Mouse (Mus musculus) stomach, embryonic 15.5 days (tissue): ENCODE measurements around the gene Tmem109. TPM values are rescaled to one million over a fixed set of nuclear protein-coding genes. Genes with fewer than 3 reads are reported as not detected.

Experiments
- ATAC-seq: fragments of 200-750 bp; cut with Nextera tagmentation; 2 replicates; pipeline ENCODE4 v1.8.0; 2017; ENCODE audit warnings: low read depth, moderate number of reproducible peaks, moderate TSS enrichment; ENCODE audit not compliant: insufficient read depth, low FRiP score
- H3K27ac ChIP-seq: fragments of 300-500 bp; sonication (generic); 2 replicates; pipeline ENCODE4 v1.5.1; 2015; ENCODE audit warnings: mild to moderate bottlenecking, inconsistent platforms
- H3K27me3 ChIP-seq: fragments of 300-500 bp; sonication (generic); replicated peaks from 2 replicates; pipeline ENCODE4 v1.6.1; 2015; ENCODE audit warnings: inconsistent platforms
- H3K36me3 ChIP-seq: fragments of 300-500 bp; sonication (generic); 2 replicates; pipeline ENCODE4 v1.6.1; 2015; ENCODE audit warnings: inconsistent platforms
- H3K4me1 ChIP-seq: fragments of 300-500 bp; sonication (generic); 2 replicates; pipeline ENCODE4 v1.6.1; 2015; ENCODE audit warnings: inconsistent platforms
- H3K4me2 ChIP-seq: fragments of 300-500 bp; sonication (generic); 2 replicates; pipeline ENCODE4 v1.6.1; 2015; ENCODE audit warnings: mild to moderate bottlenecking, inconsistent platforms
- H3K4me3 ChIP-seq: fragments of 300-500 bp; sonication (generic); replicated peaks from 2 replicates; pipeline ENCODE4 v1.5.1; 2015; ENCODE audit warnings: inconsistent platforms
- H3K9ac ChIP-seq: fragments of 300-500 bp; sonication (generic); 2 replicates; pipeline ENCODE4 v1.6.1; 2015; ENCODE audit warnings: inconsistent platforms
- H3K9me3 ChIP-seq: fragments of 300-500 bp; sonication (generic); 2 replicates; pipeline ENCODE4 v1.6.1; 2016; ENCODE audit warnings: inconsistent platforms
- WGBS: fragments of 180-500 bp; shearing (Covaris S2); methylation state at CpG from one replicate; pipeline ENCODE4 v1.1.7; 2015; 5-methylcytosine and 5-hydroxymethylcytosine counted together
- polyA plus RNA-seq: library from polyadenylated mRNA; unstranded; fragments of >200 nt; fragmentation: Nextera tagmentation; extraction: Ambion mirVana; gene quantifications from 2 replicates; pipeline ENCODE4 v1.2.1, GENCODE M21; 2015

Gene Tmem109
- polyA plus RNA-seq, result 112 and 118 TPM in 2 replicates

- H3K27me3 ChIP-seq, result no peaks in the 10 kb centered on the region
Measured at GRCm38 (mm10) chr19:10881426-10882154, at the start of gene Tmem109. Tmem109 (minus strand) TSS chr19:10882001.

GRCm38 (mm10) chr19:10930641-10931040, 48.8 kb upstream of the Tmem109 start:
- 71% methylated on average over 2 of the region's 2 CpGs for WGBS

More at GRCm38 (mm10) chr19:10881426-10882154, at the start of gene Tmem109:
- peak within 1 kb of the TSS; percentile 90 for H3K4me2 ChIP-seq
- H3K4me1 ChIP-seq, result peaks cover 26% of the 10 kb centered on the region; the same call in 1 of the 2 replicates
- peak; percentile 90 for ATAC-seq
- H3K27ac ChIP-seq, result peak within 1 kb of the TSS; percentile 94
- H3K9me3 ChIP-seq, result no peaks in the 10 kb centered on the region
- H3K36me3 ChIP-seq, result no peaks in the 10 kb centered on the region
- H3K4me3 ChIP-seq, result peak within 1 kb of the TSS; percentile 71
- peak within 1 kb of the TSS; percentile 44; the same call in 1 of the 2 replicates for H3K9ac ChIP-seq
- under 1% methylated on average over 49 of the region's 49 CpGs for WGBS

GRCm38 (mm10) chr19:10926666-10927065, 44.9 kb upstream of the Tmem109 start:
- Histone ChIP-seq H3K36me3 (no peaks in the 10 kb centered on the region), H3K9me3 (no peaks in the 10 kb centered on the region), H3K27me3 (no peaks in the 10 kb centered on the region), H3K4me3 (no peak overlapping the region), H3K9ac (no peak overlapping the region), H3K4me1 (no peaks in the 10 kb centered on the region; the same call in 1 of the 2 replicates), H3K27ac (no peak overlapping the region), H3K4me2 (no peak overlapping the region)
- 54% methylated on average over 4 of the region's 4 CpGs for WGBS
- ATAC-seq, result no peak

More at GRCm38 (mm10) chr19:10930641-10931040, 48.8 kb upstream of the Tmem109 start:
- no peak for ATAC-seq
- Histone ChIP-seq H3K4me3 (no peak overlapping the region), H3K4me1 (no peaks in the 10 kb centered on the region; the same call in 1 of the 2 replicates), H3K27ac (no peak overlapping the region), H3K9ac (no peak overlapping the region), H3K36me3 (no peaks in the 10 kb centered on the region), H3K4me2 (no peak overlapping the region), H3K9me3 (no peaks in the 10 kb centered on the region), H3K27me3 (no peaks in the 10 kb centered on the region)

GRCm38 (mm10) chr19:10926123-10926621, 44.4 kb upstream of the Tmem109 start:
- Histone ChIP-seq H3K36me3 (no peaks in the 10 kb centered on the region), H3K27ac (no peak overlapping the region), H3K4me2 (no peak overlapping the region), H3K4me3 (no peak overlapping the region), H3K9me3 (no peaks in the 10 kb centered on the region), H3K27me3 (no peaks in the 10 kb centered on the region), H3K4me1 (no peaks in the 10 kb centered on the region; the same call in 1 of the 2 replicates), H3K9ac (no peak overlapping the region)
- ATAC-seq, result no peak
- WGBS, result 51% methylated on average over 6 of the region's 6 CpGs

GRCm38 (mm10) chr19:10924220-10924619, 42.4 kb upstream of the Tmem109 start:
- 39% methylated on average over 4 of the region's 4 CpGs for WGBS
- Histone ChIP-seq H3K9me3 (no peaks in the 10 kb centered on the region), H3K9ac (no peak overlapping the region), H3K4me3 (no peak overlapping the region), H3K27ac (no peak overlapping the region), H3K4me1 (no peaks in the 10 kb centered on the region; the same call in 1 of the 2 replicates), H3K27me3 (no peaks in the 10 kb centered on the region), H3K4me2 (no peak overlapping the region), H3K36me3 (no peaks in the 10 kb centered on the region)
- no peak for ATAC-seq

GRCm38 (mm10) chr19:10921058-10921457, 39.3 kb upstream of the Tmem109 start:
- no peak for ATAC-seq
- WGBS, result 73% methylated on average over 3 of the region's 3 CpGs
- no peaks in the 10 kb centered on the region; the same call in 1 of the 2 replicates for H3K27me3 ChIP-seq

GRCm38 (mm10) chr19:10920532-10920931, 38.7 kb upstream of the Tmem109 start, which contains the start of gene Zp1:
Zp1 (minus strand) TSS chr19:10920632.
- no peaks in the 10 kb centered on the region for H3K9me3 ChIP-seq
- no peak within 1 kb of the TSS for H3K27ac ChIP-seq
- no peaks in the 10 kb centered on the region for H3K36me3 ChIP-seq
- ATAC-seq, result no peak
- 65% methylated on average over 2 of the region's 2 CpGs for WGBS
- H3K9ac ChIP-seq, result no peak within 1 kb of the TSS
- H3K4me1 ChIP-seq, result no peaks in the 10 kb centered on the region; the same call in 1 of the 2 replicates
- no peaks in the 10 kb centered on the region; the same call in 1 of the 2 replicates for H3K27me3 ChIP-seq
- no peak within 1 kb of the TSS for H3K4me3 ChIP-seq
- H3K4me2 ChIP-seq, result no peak within 1 kb of the TSS

More at GRCm38 (mm10) chr19:10921058-10921457, 39.3 kb upstream of the Tmem109 start:
- no peaks in the 10 kb centered on the region; the same call in 1 of the 2 replicates for H3K4me1 ChIP-seq
- no peaks in the 10 kb centered on the region for H3K9me3 ChIP-seq
- H3K4me3 ChIP-seq, result no peak overlapping the region
- no peaks in the 10 kb centered on the region for H3K36me3 ChIP-seq
- H3K4me2 ChIP-seq, result no peak overlapping the region
- H3K27ac ChIP-seq, result no peak overlapping the region
- no peak overlapping the region for H3K9ac ChIP-seq

- Histone ChIP-seq H3K4me1 (no peaks in the 10 kb centered on the region; the same call in 1 of the 2 replicates), H3K4me3 (no peak overlapping the region), H3K27me3 (no peaks in the 10 kb centered on the region; the same call in 1 of the 2 replicates), H3K36me3 (no peaks in the 10 kb centered on the region), H3K4me2 (no peak overlapping the region), H3K27ac (no peak overlapping the region), H3K9me3 (no peaks in the 10 kb centered on the region), H3K9ac (no peak overlapping the region)
- 89% methylated on average over 10 of the region's 10 CpGs for WGBS
- ATAC-seq, result no peak
Measured at GRCm38 (mm10) chr19:10918321-10918991, 36.7 kb upstream of the Tmem109 start.

- Histone ChIP-seq H3K4me3 (no peak overlapping the region), H3K27ac (no peak overlapping the region), H3K9ac (no peak overlapping the region), H3K4me1 (peaks cover 1% of the 10 kb centered on the region; the same call in 1 of the 2 replicates), H3K27me3 (no peaks in the 10 kb centered on the region; the same call in 1 of the 2 replicates), H3K36me3 (no peaks in the 10 kb centered on the region), H3K9me3 (no peaks in the 10 kb centered on the region), H3K4me2 (no peak overlapping the region)
- WGBS, result 50% methylated on average over 5 of the region's 5 CpGs
- ATAC-seq, result no peak
Measured at GRCm38 (mm10) chr19:10916506-10916905, 34.7 kb upstream of the Tmem109 start.

- H3K9me3 ChIP-seq, result no peaks in the 10 kb centered on the region
- no peak overlapping the region for H3K4me3 ChIP-seq
- no peak overlapping the region for H3K4me2 ChIP-seq
- no peaks in the 10 kb centered on the region; the same call in 1 of the 2 replicates for H3K27me3 ChIP-seq
- WGBS, result 57% methylated on average over 2 of the region's 2 CpGs
- peaks cover 2% of the 10 kb centered on the region for H3K4me1 ChIP-seq
- H3K27ac ChIP-seq, result no peak overlapping the region
- ATAC-seq, result no peak
- H3K9ac ChIP-seq, result no peak overlapping the region
- no peaks in the 10 kb centered on the region for H3K36me3 ChIP-seq
Measured at GRCm38 (mm10) chr19:10914870-10915269, 33.1 kb upstream of the Tmem109 start.

GRCm38 (mm10) chr19:10914291-10914690, 32.5 kb upstream of the Tmem109 start:
- no peak for ATAC-seq
- H3K9ac ChIP-seq, result no peak overlapping the region
- 36% methylated on average over 7 of the region's 7 CpGs for WGBS

More at GRCm38 (mm10) chr19:10914291-10914690, 32.5 kb upstream of the Tmem109 start:
- Histone ChIP-seq H3K27ac (no peak overlapping the region), H3K27me3 (no peaks in the 10 kb centered on the region; the same call in 1 of the 2 replicates), H3K36me3 (no peaks in the 10 kb centered on the region), H3K9me3 (no peaks in the 10 kb centered on the region), H3K4me2 (no peak overlapping the region), H3K4me3 (no peak overlapping the region), H3K4me1 (peaks cover 2% of the 10 kb centered on the region)
